In genomic region chr1:132374873-132375244, GRCm38 (mm10) we compare ENCODE assay signal across 11 mouse cellular contexts. TPM values are rescaled to one million over a fixed set of nuclear protein-coding genes. Genes with fewer than 3 reads are reported as not detected.
DNase-seq lines count a peak whose midpoint lies in the region; ATAC-seq lines count a peak whose summit lies in the region.
"Had no signal": no experiment of that assay in that cellular context is flagged by ENCODE, and none has a peak within 500 bp of the region (broad histone marks: within the 10 kb centered on the region; RNA-seq: fewer than 3 reads in every experiment).

No protein-coding gene starts in this region.

- peaks cover 79% of the 10 kb centered on the region for H3K4me1 ChIP-seq in heart, embryonic 13.5 days
- H3K4me1 ChIP-seq in limb, embryonic 13.5 days: peaks cover 47% of the 10 kb centered on the region
- H3K4me1 ChIP-seq in stomach, embryonic 16.5 days (ENCODE audit: control insufficient read depth, insufficient read depth, low read length): peaks cover 65% of the 10 kb centered on the region

- intact Hi-C loops in left cerebral cortex, postnatal 36 days (cut with DNase I): no loop called here

- H3K4me2 ChIP-seq in heart, embryonic 13.5 days: peak overlapping the region; percentile 47
- no peak overlapping the region for H3K4me2 ChIP-seq in limb, embryonic 13.5 days (replicated peaks)
- no peak overlapping the region for H3K4me2 ChIP-seq in stomach, embryonic 16.5 days (ENCODE audit: low read depth, low read length)

- peaks cover 29% of the 10 kb centered on the region for H3K36me3 ChIP-seq in heart, embryonic 13.5 days
- H3K36me3 ChIP-seq in limb, embryonic 13.5 days: peaks cover 51% of the 10 kb centered on the region
- H3K36me3 ChIP-seq in stomach, embryonic 16.5 days (ENCODE audit: control insufficient read depth, insufficient read depth, low read length): no peaks in the 10 kb centered on the region

- H3K9me3 ChIP-seq in heart, embryonic 13.5 days: no peaks in the 10 kb centered on the region
- no peaks in the 10 kb centered on the region for H3K9me3 ChIP-seq in limb, embryonic 13.5 days
- H3K9me3 ChIP-seq in stomach, embryonic 16.5 days (replicated peaks; ENCODE audit: control insufficient read depth, low read length): no peaks in the 10 kb centered on the region

- no peak for DNase-seq in heart, postnatal 4 days
- DNase-seq in right cerebral cortex, postnatal 25 days: peak; percentile 2
- DNase-seq in right cerebral cortex, postnatal 4 days: no peak
- DNase-seq in left cerebral cortex, postnatal 36 days (ENCODE audit: low spot score in 2 of 2): no peak
- DNase-seq: adrenal gland, adult 8-10 months; lung, postnatal 36 days had no signal

- 64% methylated on average over 3 of the region's 3 CpGs for WGBS in heart, embryonic 13.5 days
- 69% methylated on average over 3 of the region's 3 CpGs for WGBS in limb, embryonic 13.5 days
- WGBS in stomach, embryonic 16.5 days: 69% methylated on average over 3 of the region's 3 CpGs

- no peaks in the 10 kb centered on the region for H3K27me3 ChIP-seq in heart, embryonic 13.5 days (replicated peaks)
- H3K27me3 ChIP-seq in limb, embryonic 13.5 days: no peaks in the 10 kb centered on the region
- no peaks in the 10 kb centered on the region for H3K27me3 ChIP-seq in stomach, embryonic 16.5 days (ENCODE audit: control insufficient read depth, insufficient read depth, low read length)

- H3K4me3 ChIP-seq in heart, embryonic 13.5 days: peak overlapping the region; percentile 7; the same call in 1 of the 2 replicates
- H3K4me3 ChIP-seq in limb, embryonic 13.5 days: no peak overlapping the region
- no peak overlapping the region for H3K4me3 ChIP-seq in stomach, embryonic 16.5 days (replicated peaks; ENCODE audit: low read length)

- peak overlapping the region; percentile 58 for H3K9ac ChIP-seq in heart, embryonic 13.5 days
- H3K9ac ChIP-seq in limb, embryonic 13.5 days: no peak overlapping the region
- no peak overlapping the region for H3K9ac ChIP-seq in stomach, embryonic 16.5 days (ENCODE audit: low read length)

- peak overlapping the region; percentile 76 for H3K27ac ChIP-seq in heart, embryonic 13.5 days (replicated peaks)
- H3K27ac ChIP-seq in limb, embryonic 13.5 days: peak overlapping the region; percentile 70
- peak overlapping the region; percentile 25; the same call in 1 of the 2 replicates for H3K27ac ChIP-seq in stomach, embryonic 16.5 days (ENCODE audit: low read length)

- no peak for ATAC-seq in heart, embryonic 13.5 days (ENCODE audit: extremely low read depth, insufficient number of reproducible peaks, low FRiP score, low TSS enrichment)
- no peak for ATAC-seq in limb, embryonic 13.5 days (ENCODE audit: low FRiP score, low read depth)
- ATAC-seq in stomach, embryonic 16.5 days (ENCODE audit: insufficient read depth, low FRiP score): no peak
- ATAC-seq in cerebellum, adult (ENCODE audit: insufficient number of reproducible peaks, low FRiP score, low TSS enrichment): no peak
- ATAC-seq: inflammation-experienced regulatory T-cells, adult 6 months had no signal

RNA-seq across cellular contexts. Expression of gene Tmcc2, which starts 16.2 kb away (rescaled TPM):
- polyA plus RNA-seq in heart, embryonic 13.5 days (2015; fragmentation: Nextera tagmentation; extraction: Ambion mirVana): 31.5 and 35.8 TPM in 2 replicates
- total RNA-seq in heart, postnatal 4 days (2021): 10 to 100 TPM; 17.0 to 17.5 TPM
- 12.0 and 14.4 TPM in 2 replicates for polyA plus RNA-seq in limb, embryonic 13.5 days (2015; fragmentation: Nextera tagmentation; extraction: Ambion mirVana)
- polyA plus RNA-seq in stomach, embryonic 16.5 days (2015; fragmentation: Nextera tagmentation; extraction: Ambion mirVana): 25.5 and 28.3 TPM in 2 replicates
- total RNA-seq in left cerebral cortex, postnatal 36 days (2021): 100 to 1,000 TPM; 171 to 173 TPM

RNA-seq across cellular contexts. Expression of gene Dstyk, which starts 42.5 kb away (rescaled TPM):
- 8.5 and 9.1 TPM in 2 replicates for polyA plus RNA-seq in heart, embryonic 13.5 days (2015; fragmentation: Nextera tagmentation; extraction: Ambion mirVana)
- total RNA-seq in heart, postnatal 4 days (2021): 10 to 100 TPM; 16.9 to 17.3 TPM
- polyA plus RNA-seq in limb, embryonic 13.5 days (2015; fragmentation: Nextera tagmentation; extraction: Ambion mirVana): 15.8 and 18.0 TPM in 2 replicates
- polyA plus RNA-seq in stomach, embryonic 16.5 days (2015; fragmentation: Nextera tagmentation; extraction: Ambion mirVana): 11.6 and 12.3 TPM in 2 replicates
- 10 to 100 TPM; 40.4 to 46.8 TPM for total RNA-seq in left cerebral cortex, postnatal 36 days (2021)

RNA-seq across cellular contexts. Expression of gene Nuak2, which starts 58.9 kb away (rescaled TPM):
- polyA plus RNA-seq in heart, embryonic 13.5 days (2015; fragmentation: Nextera tagmentation; extraction: Ambion mirVana): 2.0 and 2.2 TPM in 2 replicates
- total RNA-seq in heart, postnatal 4 days (2021): 1 to 10 TPM; 5.3 to 5.8 TPM
- polyA plus RNA-seq in limb, embryonic 13.5 days (2015; fragmentation: Nextera tagmentation; extraction: Ambion mirVana): 1.2 and 1.4 TPM in 2 replicates
- polyA plus RNA-seq in stomach, embryonic 16.5 days (2015; fragmentation: Nextera tagmentation; extraction: Ambion mirVana): 6.8 and 6.9 TPM in 2 replicates
- 1 to 10 TPM in 1 of 2 experiments, under 1 TPM in 1; 0.62 to 1.6 TPM for total RNA-seq in left cerebral cortex, postnatal 36 days (2021)

Comparison
In these comparisons a context has a peak if more than half of its experiments do, and no peak if none do; other contexts are left out.
1. H3K27ac ChIP-seq: peak in every context shown above with its lines; median percentile 76 in heart, embryonic 13.5 days; 70 in limb, embryonic 13.5 days; 25 in stomach, embryonic 16.5 days.